ENCODE assay signal across 8 mouse cellular contexts in the genomic region with DNA sequence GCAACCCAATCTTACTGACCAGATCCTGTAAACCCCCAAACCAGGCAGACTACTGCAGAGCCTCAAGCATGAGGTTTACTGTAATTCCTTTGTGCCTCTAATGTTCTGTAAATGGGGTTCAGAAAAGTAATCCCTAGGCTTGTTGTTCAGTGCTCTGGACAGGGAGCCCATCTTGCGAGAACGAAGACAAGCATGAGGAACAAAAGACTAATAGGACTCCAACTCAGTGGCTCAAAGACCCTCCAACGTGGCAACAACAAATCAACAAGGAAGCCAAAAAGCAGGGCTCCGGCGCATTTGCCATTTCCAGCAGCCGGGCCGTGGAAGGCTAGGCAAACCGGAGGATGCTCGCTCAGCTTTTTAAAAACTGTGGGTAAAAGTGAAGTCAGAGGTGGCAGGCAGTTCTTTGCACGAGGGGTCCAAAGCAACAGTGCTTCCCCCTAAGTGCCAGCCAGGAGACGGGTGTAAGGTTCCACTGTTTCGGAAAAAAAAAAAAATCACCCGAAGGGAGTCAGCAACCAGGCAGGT. TPM values are rescaled to one million over a fixed set of nuclear protein-coding genes. Genes with fewer than 3 reads are reported as not detected.
A peak's percentile ranks its signal among the peaks of the same experiment; 100 is the strongest.
DNase-seq lines count a peak whose midpoint lies in the region; ATAC-seq and TF ChIP-seq lines count a peak whose summit lies in the region.

No protein-coding gene starts in this region.

- ATAC-seq in erythroblast, adult 5-6 weeks (replicated peaks; ENCODE audit: low FRiP score, poor library complexity, severe bottlenecking) = no peak
- ATAC-seq in forebrain, embryonic 13.5 days = no peak
- no peak for ATAC-seq in liver, embryonic 12.5 days

- peak overlapping the region; percentile 85 for H3K4me2 ChIP-seq in forebrain, embryonic 13.5 days
- H3K4me2 ChIP-seq in liver, embryonic 12.5 days = peak overlapping the region; percentile 96

- no peaks in the 10 kb centered on the region for H3K79me3 ChIP-seq in C2C12 (ENCODE audit: low read depth)

- DNase-seq in thymus, postnatal 14 days = peak; percentile 43
- no peak for DNase-seq in layer of hippocampus, adult 9-10 months (ENCODE audit: low spot score)
- DNase-seq in adrenal gland, postnatal 4 days (ENCODE audit: low spot score in 2 of 2) = no peak

- no peaks in the 10 kb centered on the region for H3K9me3 ChIP-seq in erythroblast, embryonic 14.5 days (ENCODE audit: control insufficient read depth, low read length)
- H3K9me3 ChIP-seq in forebrain, embryonic 13.5 days (replicated peaks) = no peaks in the 10 kb centered on the region
- no peaks in the 10 kb centered on the region for H3K9me3 ChIP-seq in liver, embryonic 12.5 days (replicated peaks)

- peak overlapping the region; percentile 92 for H3K27ac ChIP-seq in forebrain, embryonic 13.5 days
- H3K27ac ChIP-seq in liver, embryonic 12.5 days = no peak overlapping the region

- peaks cover 28% of the 10 kb centered on the region for H3K4me1 ChIP-seq in erythroblast, embryonic 14.5 days (ENCODE audit: control insufficient read depth)
- H3K4me1 ChIP-seq in forebrain, embryonic 13.5 days = peaks cover 58% of the 10 kb centered on the region
- H3K4me1 ChIP-seq in liver, embryonic 12.5 days = peaks cover 38% of the 10 kb centered on the region

- H3K36me3 ChIP-seq in erythroblast, embryonic 14.5 days (ENCODE audit: control insufficient read depth) = no peaks in the 10 kb centered on the region
- H3K36me3 ChIP-seq in C2C12 (ENCODE audit: control insufficient read depth, insufficient read depth) = no peaks in the 10 kb centered on the region
- H3K36me3 ChIP-seq in forebrain, embryonic 13.5 days (ENCODE audit: poor library complexity, severe bottlenecking) = no peaks in the 10 kb centered on the region
- no peaks in the 10 kb centered on the region for H3K36me3 ChIP-seq in liver, embryonic 12.5 days

- H3K4me3 ChIP-seq in erythroblast, embryonic 14.5 days (replicated peaks) = peak overlapping the region; percentile 74
- peak overlapping the region; percentile 49 for H3K4me3 ChIP-seq in C2C12 (ENCODE audit: insufficient read depth, poor library complexity, severe bottlenecking)
- peak overlapping the region; percentile 93 for H3K4me3 ChIP-seq in forebrain, embryonic 13.5 days
- peak overlapping the region; percentile 74 for H3K4me3 ChIP-seq in liver, embryonic 12.5 days

- H3K79me2 ChIP-seq in C2C12 (ENCODE audit: control insufficient read depth, insufficient read depth) = no peaks in the 10 kb centered on the region

- no peak overlapping the region for H3ac ChIP-seq in C2C12 (ENCODE audit: control insufficient read depth, insufficient read length, low read depth)

- WGBS in forebrain, embryonic 13.5 days = under 1% methylated on average over 13 of the region's 13 CpGs
- 7% methylated on average over 13 of the region's 13 CpGs for WGBS in liver, embryonic 12.5 days (ENCODE audit: insufficient replicate concordance)

- peak overlapping the region; percentile 93 for H3K9ac ChIP-seq in forebrain, embryonic 13.5 days
- peak overlapping the region; percentile 67 for H3K9ac ChIP-seq in liver, embryonic 12.5 days

- no peak for TF ChIP-seq CTCF in C2C12 (IDR thresholded peaks at IDR 0.05; ENCODE audit: control insufficient read depth, insufficient read depth, insufficient read length)

- peaks cover 33% of the 10 kb centered on the region for H3K27me3 ChIP-seq in erythroblast, embryonic 14.5 days (ENCODE audit: control insufficient read depth)
- H3K27me3 ChIP-seq in C2C12 (ENCODE audit: control insufficient read depth, insufficient read depth, insufficient read length) = no peaks in the 10 kb centered on the region
- no peaks in the 10 kb centered on the region for H3K27me3 ChIP-seq in forebrain, embryonic 13.5 days
- H3K27me3 ChIP-seq in liver, embryonic 12.5 days (replicated peaks) = peaks cover 30% of the 10 kb centered on the region; the same call in 1 of the 2 replicates

TF ChIP-seq in C2C12, 6 proteins besides CTCF, POLR2A, EP300 and RAD21:
- TF ChIP-seq CEBPB (IDR thresholded peaks at IDR 0.05; ENCODE audit: low read depth) = no peak
- no peak for TF ChIP-seq MYOD1 (IDR thresholded peaks at IDR 0.05; ENCODE audit: control insufficient read depth, insufficient read length, low read depth)
- TF ChIP-seq USF1 (IDR thresholded peaks at IDR 0.05; ENCODE audit: low read depth) = no peak
- TF ChIP-seq FOSL1 (IDR thresholded peaks at IDR 0.05; ENCODE audit: insufficient read depth, low read length, poor library complexity, severe bottlenecking) = no peak
- no peak for TF ChIP-seq MAX (IDR thresholded peaks at IDR 0.05)

RNA-seq across cellular contexts. Expression of a gene that starts 1.0 kb away (rescaled TPM):
- 0.01 TPM in 1 of 2 replicates, not detected in the other for polyA plus RNA-seq in erythroblast, embryonic 14.5 days (2012)
- total RNA-seq in erythroblast, adult 5-6 weeks (2015; ENCODE audit: low replicate concordance) = 0.19 and 1.5 TPM in 2 replicates
- total RNA-seq in erythroblast, adult 5-6 weeks (2017; ENCODE audit: low replicate concordance) = 0.56 and 0.68 TPM in 2 replicates
- polyA plus RNA-seq in C2C12 (2012; fragmentation: generic; extraction: Trizol) = 0.14 TPM
- 7.4 and 7.7 TPM in 2 replicates for polyA plus RNA-seq in forebrain, embryonic 13.5 days (2015; fragmentation: Nextera tagmentation; extraction: Ambion mirVana)
- 1.3 and 1.4 TPM in 2 replicates for polyA plus RNA-seq in liver, embryonic 12.5 days (2016; fragmentation: Nextera tagmentation; extraction: Ambion mirVana)
- total RNA-seq in adrenal gland, postnatal 4 days (2021) = 10 to 100 TPM; 34.4 to 39.5 TPM
